Mouse (Mus musculus) neural tube, embryonic 14.5 days (tissue): ENCODE data around the gene Egln3. TPM values are rescaled to one million over a fixed set of nuclear protein-coding genes. Genes with fewer than 3 reads are reported as not detected.

Experiments
- ATAC-seq: fragments of 200-750 bp; cut with Nextera tagmentation; 2 replicates; pipeline ENCODE4 v1.8.0; 2017; ENCODE audit warnings: low read depth, mild to moderate bottlenecking, moderate TSS enrichment, moderate library complexity
- H3K27ac ChIP-seq: fragments of 300-500 bp; sonication (generic); 2 replicates; pipeline ENCODE4 v1.5.1; 2014; ENCODE audit warnings: low read depth, mild to moderate bottlenecking, control low read depth, low read length, moderate library complexity, mixed read lengths
- H3K27me3 ChIP-seq: fragments of 300-500 bp; sonication (generic); 2 replicates; pipeline ENCODE4 v1.6.1; 2014; ENCODE audit warnings: low read length; ENCODE audit not compliant: control insufficient read depth, insufficient read depth
- H3K36me3 ChIP-seq: fragments of 300-500 bp; sonication (generic); 2 replicates; pipeline ENCODE4 v1.6.1; 2014; ENCODE audit warnings: low read length, mixed read lengths; ENCODE audit not compliant: control insufficient read depth, insufficient read depth
- H3K4me1 ChIP-seq: fragments of 300-500 bp; sonication (generic); 2 replicates; pipeline ENCODE4 v1.6.1; 2014; ENCODE audit warnings: low read length; ENCODE audit not compliant: control insufficient read depth, insufficient read depth
- H3K4me2 ChIP-seq: fragments of 300-500 bp; sonication (generic); 2 replicates; pipeline ENCODE4 v1.6.1; 2014; ENCODE audit warnings: mild to moderate bottlenecking, low read depth, low read length, control low read depth
- H3K4me3 ChIP-seq: fragments of 300-500 bp; sonication (generic); 2 replicates; pipeline ENCODE4 v1.5.1; 2014; ENCODE audit warnings: low read depth, low read length, control low read depth, mixed read lengths
- H3K9ac ChIP-seq: fragments of 300-500 bp; sonication (generic); replicated peaks from 2 replicates; pipeline ENCODE4 v1.6.1; 2014; ENCODE audit warnings: low read depth, mild to moderate bottlenecking, control low read depth, low read length, mixed read lengths
- H3K9me3 ChIP-seq: fragments of 300-500 bp; sonication (generic); 2 replicates; pipeline ENCODE4 v1.6.1; 2016; ENCODE audit warnings: low read length; ENCODE audit not compliant: control insufficient read depth
- WGBS: fragments of 180-500 bp; shearing (Covaris S2); extraction: QIAGEN DNeasy Blood & Tissue Kit; methylation state at CpG from one replicate; pipeline ENCODE4 v1.1.7; 2014; 5-methylcytosine and 5-hydroxymethylcytosine counted together
- polyA plus RNA-seq: library from polyadenylated mRNA; unstranded; fragments of >200 nt; fragmentation: Nextera tagmentation; extraction: Ambion mirVana; gene quantifications from 2 replicates; pipeline ENCODE4 v1.2.1, GENCODE M21; 2014

The Egln3 gene
- polyA plus RNA-seq, 1 experiment from 2014 or later = 7.9 TPM

DNA sequence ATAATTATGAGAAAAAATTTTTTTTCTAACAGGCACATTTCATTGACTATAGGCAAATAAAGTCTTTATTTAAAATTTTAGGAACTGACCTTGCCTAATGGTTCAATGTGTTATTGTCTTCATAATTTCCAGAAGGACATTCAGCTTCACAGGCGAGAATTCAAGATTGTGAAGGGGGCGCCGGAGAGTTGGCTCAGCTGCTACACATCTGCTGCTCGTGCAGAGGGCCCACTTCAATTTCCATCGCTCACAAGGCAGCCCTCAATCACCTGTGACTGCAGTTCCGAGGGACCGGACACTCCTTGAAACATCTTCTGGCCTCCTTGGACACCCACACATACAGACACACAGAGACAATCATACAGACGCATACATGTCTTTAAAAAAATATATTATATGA, 23.9 kb upstream of the Egln3 start:
- no peaks in the 10 kb centered on the region for H3K27me3 ChIP-seq
- no peaks in the 10 kb centered on the region for H3K4me1 ChIP-seq
- H3K9ac ChIP-seq = no peak overlapping the region
- no peaks in the 10 kb centered on the region for H3K9me3 ChIP-seq
- no peak for ATAC-seq
- H3K4me2 ChIP-seq = no peak overlapping the region
- no peaks in the 10 kb centered on the region for H3K36me3 ChIP-seq
- WGBS = 53% methylated on average over 8 of the region's 8 CpGs
- no peak overlapping the region for H3K27ac ChIP-seq
- H3K4me3 ChIP-seq = no peak overlapping the region

- H3K9me3 ChIP-seq = no peaks in the 10 kb centered on the region
- WGBS = 20% methylated on average over 2 of the region's 2 CpGs
- H3K4me3 ChIP-seq = no peak overlapping the region
- no peaks in the 10 kb centered on the region for H3K4me1 ChIP-seq
- no peaks in the 10 kb centered on the region for H3K36me3 ChIP-seq
- H3K9ac ChIP-seq = no peak overlapping the region
- no peak overlapping the region for H3K4me2 ChIP-seq
- no peaks in the 10 kb centered on the region for H3K27me3 ChIP-seq
- H3K27ac ChIP-seq = no peak overlapping the region
- no peak for ATAC-seq
These were observed 22.7 kb upstream of the Egln3 start for GRCm38 (mm10) chr12:54226341-54226740.

- ATAC-seq = no peak
- Histone ChIP-seq H3K9ac (no peak overlapping the region), H3K4me1 (no peaks in the 10 kb centered on the region), H3K9me3 (no peaks in the 10 kb centered on the region), H3K27me3 (no peaks in the 10 kb centered on the region), H3K27ac (no peak overlapping the region), H3K4me2 (no peak overlapping the region), H3K4me3 (no peak overlapping the region), H3K36me3 (no peaks in the 10 kb centered on the region)
- 78% methylated on average over 4 of the region's 4 CpGs for WGBS
These were observed 21.9 kb upstream of the Egln3 start for GRCm38 (mm10) chr12:54225610-54226009.

- no peak overlapping the region for H3K4me3 ChIP-seq
- no peaks in the 10 kb centered on the region for H3K9me3 ChIP-seq
- H3K4me2 ChIP-seq = no peak overlapping the region
- WGBS = 61% methylated on average over 3 of the region's 3 CpGs
- ATAC-seq = no peak
- H3K27me3 ChIP-seq = no peaks in the 10 kb centered on the region
- no peaks in the 10 kb centered on the region for H3K4me1 ChIP-seq
- H3K36me3 ChIP-seq = no peaks in the 10 kb centered on the region
- no peak overlapping the region for H3K9ac ChIP-seq
- H3K27ac ChIP-seq = no peak overlapping the region
These were observed 21.4 kb upstream of the Egln3 start for GRCm38 (mm10) chr12:54225090-54225489.

DNA sequence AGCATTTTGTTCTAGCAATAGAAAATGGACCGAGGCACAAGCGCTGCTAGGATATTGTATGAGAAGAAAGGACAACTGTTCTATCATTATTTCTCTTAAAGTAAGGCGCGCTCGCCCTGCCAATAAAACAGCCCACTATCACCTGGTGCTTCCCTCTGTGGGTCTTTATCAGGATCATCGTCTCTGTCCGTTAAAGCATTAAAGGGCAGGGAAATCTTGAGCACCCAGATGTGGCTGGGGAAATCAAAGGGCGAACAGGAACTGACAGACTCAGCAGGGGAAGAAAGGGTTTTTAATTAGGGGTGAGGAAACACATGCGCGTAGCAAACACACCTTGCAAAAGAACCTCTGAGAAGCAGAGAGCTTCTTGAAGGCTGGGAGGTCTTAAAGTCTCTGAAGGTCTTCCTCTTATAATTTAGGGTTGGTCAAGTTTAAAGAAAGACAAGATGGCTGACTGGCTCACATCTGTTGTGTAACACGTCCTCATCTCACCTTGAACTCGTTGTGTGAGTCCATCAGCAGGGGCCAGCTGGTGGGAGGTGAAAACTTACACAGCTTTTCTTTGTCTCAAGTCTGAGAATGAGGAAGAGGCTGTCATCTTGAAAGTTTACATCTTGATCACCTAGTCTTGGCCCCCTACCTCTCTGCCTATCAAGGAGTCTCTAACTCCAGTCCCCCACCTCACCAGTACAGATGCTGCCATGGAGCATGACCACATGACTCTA, 18.5 kb upstream of the Egln3 start:
- H3K4me3 ChIP-seq = no peak overlapping the region
- H3K9ac ChIP-seq = no peak overlapping the region
- no peaks in the 10 kb centered on the region for H3K4me1 ChIP-seq
- no peak overlapping the region for H3K27ac ChIP-seq
- no peak overlapping the region for H3K4me2 ChIP-seq
- ATAC-seq = no peak
- no peaks in the 10 kb centered on the region for H3K27me3 ChIP-seq
- no peaks in the 10 kb centered on the region for H3K36me3 ChIP-seq
- 71% methylated on average over 12 of the region's 12 CpGs for WGBS
- no peaks in the 10 kb centered on the region for H3K9me3 ChIP-seq

- Histone ChIP-seq H3K9ac (no peak overlapping the region), H3K27ac (no peak overlapping the region), H3K4me2 (no peak overlapping the region), H3K4me3 (no peak overlapping the region), H3K9me3 (no peaks in the 10 kb centered on the region), H3K4me1 (no peaks in the 10 kb centered on the region), H3K27me3 (no peaks in the 10 kb centered on the region), H3K36me3 (no peaks in the 10 kb centered on the region)
- 94% methylated on average over 5 of the region's 5 CpGs for WGBS
- no peak for ATAC-seq
These were observed 13.0 kb upstream of the Egln3 start for GRCm38 (mm10) chr12:54216673-54217072.

- no peak overlapping the region for H3K9ac ChIP-seq
These were observed 10.8 kb upstream of the Egln3 start for GRCm38 (mm10) chr12:54214426-54214825.

GRCm38 (mm10) chr12:54213871-54214270, 10.2 kb upstream of the Egln3 start:
- Histone ChIP-seq H3K9me3 (no peaks in the 10 kb centered on the region), H3K27ac (no peak overlapping the region), H3K4me3 (no peak overlapping the region), H3K36me3 (no peaks in the 10 kb centered on the region), H3K4me1 (no peaks in the 10 kb centered on the region), H3K27me3 (no peaks in the 10 kb centered on the region), H3K4me2 (no peak overlapping the region), H3K9ac (no peak overlapping the region)
- WGBS = 78% methylated on average over 4 of the region's 4 CpGs
- ATAC-seq = no peak

More at GRCm38 (mm10) chr12:54214426-54214825, 10.8 kb upstream of the Egln3 start:
- Histone ChIP-seq H3K27ac (no peak overlapping the region), H3K4me3 (no peak overlapping the region), H3K9me3 (no peaks in the 10 kb centered on the region), H3K36me3 (no peaks in the 10 kb centered on the region), H3K4me2 (no peak overlapping the region), H3K4me1 (no peaks in the 10 kb centered on the region), H3K27me3 (no peaks in the 10 kb centered on the region)
- ATAC-seq = peak; percentile 60; the same call in 1 of the 2 replicates
- 6% methylated on average over 6 of the region's 6 CpGs for WGBS

- H3K4me3 ChIP-seq = no peak overlapping the region
- no peak for ATAC-seq
- no peaks in the 10 kb centered on the region for H3K36me3 ChIP-seq
- H3K4me1 ChIP-seq = no peaks in the 10 kb centered on the region
- 69% methylated on average over 5 of the region's 5 CpGs for WGBS
- H3K4me2 ChIP-seq = no peak overlapping the region
- H3K27me3 ChIP-seq = no peaks in the 10 kb centered on the region
- no peak overlapping the region for H3K27ac ChIP-seq
- H3K9me3 ChIP-seq = no peaks in the 10 kb centered on the region
- H3K9ac ChIP-seq = no peak overlapping the region
These were observed 9.6 kb upstream of the Egln3 start for GRCm38 (mm10) chr12:54213230-54213629.
